Mouse (Mus musculus) c-Kit-positive CD71-positive TER-119-positive erythroid progenitor cells, embryonic 14.5 days (primary cell): ENCODE results near the gene Smc6.
A peak's percentile ranks its signal among the peaks of the same experiment; 100 is the strongest.

Source experiments
- DNase-seq: peaks from one replicate; pipeline ENCODE4 v3.0.0-alpha.2; 2013; ENCODE audit warnings: low spot score

The Smc6 gene

GRCm38 (mm10) chr12:11265382-11266281 lies at the start of gene Smc6, which contains the start of gene Gen1:
Gene Smc6, plus strand, starts transcription at chr12:11265886.
Gene Gen1, minus strand, starts transcription at chr12:11265801.
- DNase-seq: peak; percentile 92

- no peak for DNase-seq
Observed at GRCm38 (mm10) chr12:11216454-11216853, 49.2 kb upstream of the Smc6 start.

DNA sequence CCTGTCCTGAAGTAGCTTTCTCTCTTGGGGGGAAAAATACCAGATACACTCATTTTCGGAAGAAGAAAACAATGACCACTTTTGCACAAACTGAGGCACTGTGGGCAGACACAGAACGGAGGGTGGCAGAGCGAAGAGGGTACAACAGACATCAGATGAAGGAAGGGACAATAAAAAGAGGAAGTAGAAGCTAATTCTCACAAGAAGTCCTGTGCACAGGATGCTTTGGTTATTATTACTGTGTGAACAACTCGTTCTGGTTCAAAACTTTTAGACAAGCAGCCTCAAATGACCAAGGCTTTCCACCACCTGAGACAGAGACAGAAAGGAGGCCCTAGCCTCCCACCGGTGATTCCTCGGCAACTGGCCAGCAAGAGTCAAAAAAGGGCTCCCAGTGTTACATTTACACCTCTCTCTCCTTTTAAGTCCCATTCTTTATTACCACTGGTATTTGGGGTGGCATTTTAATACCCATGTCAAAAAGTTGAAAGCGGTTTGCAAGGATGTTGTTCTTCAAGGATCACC lies 47.9 kb upstream of the Smc6 start:
- DNase-seq: no peak

GRCm38 (mm10) chr12:11221524-11222330 lies 44.0 kb upstream of the Smc6 start:
- no peak for DNase-seq

- no peak for DNase-seq
Observed at GRCm38 (mm10) chr12:11222566-11222965, 43.1 kb upstream of the Smc6 start.

- no peak for DNase-seq
Observed at GRCm38 (mm10) chr12:11223090-11223489, 42.6 kb upstream of the Smc6 start.

- no peak for DNase-seq
Observed at GRCm38 (mm10) chr12:11224722-11225121, 41.0 kb upstream of the Smc6 start.

GRCm38 (mm10) chr12:11226123-11226522 lies 39.6 kb upstream of the Smc6 start:
- no peak for DNase-seq

GRCm38 (mm10) chr12:11226529-11227268 lies 39.0 kb upstream of the Smc6 start:
- no peak for DNase-seq

- no peak for DNase-seq
Observed at GRCm38 (mm10) chr12:11230267-11230666, 35.4 kb upstream of the Smc6 start.

- DNase-seq: no peak
Observed at GRCm38 (mm10) chr12:11235996-11236395, 29.7 kb upstream of the Smc6 start.

DNA sequence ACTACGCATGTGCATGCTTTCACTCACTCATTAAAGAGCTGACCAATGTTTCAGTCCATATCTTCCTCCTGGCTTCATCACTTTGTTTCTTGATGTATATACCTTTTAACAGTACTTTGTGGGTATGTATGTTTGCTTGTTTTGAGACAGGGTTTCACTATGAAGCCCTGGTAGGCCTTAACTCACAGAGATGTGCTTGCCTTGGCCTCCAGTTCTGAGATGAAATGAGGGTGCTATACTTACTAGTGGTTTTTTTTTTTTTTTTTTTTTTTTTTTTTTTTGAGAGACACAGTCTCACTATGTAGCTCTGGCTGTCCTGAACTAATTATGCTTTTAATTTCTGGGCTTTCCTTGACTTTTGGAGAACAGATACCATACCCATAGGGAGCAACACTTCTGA lies 18.2 kb upstream of the Smc6 start:
- DNase-seq: no peak

- no peak for DNase-seq
Observed at GRCm38 (mm10) chr12:11250322-11250721, 15.4 kb upstream of the Smc6 start.

DNA sequence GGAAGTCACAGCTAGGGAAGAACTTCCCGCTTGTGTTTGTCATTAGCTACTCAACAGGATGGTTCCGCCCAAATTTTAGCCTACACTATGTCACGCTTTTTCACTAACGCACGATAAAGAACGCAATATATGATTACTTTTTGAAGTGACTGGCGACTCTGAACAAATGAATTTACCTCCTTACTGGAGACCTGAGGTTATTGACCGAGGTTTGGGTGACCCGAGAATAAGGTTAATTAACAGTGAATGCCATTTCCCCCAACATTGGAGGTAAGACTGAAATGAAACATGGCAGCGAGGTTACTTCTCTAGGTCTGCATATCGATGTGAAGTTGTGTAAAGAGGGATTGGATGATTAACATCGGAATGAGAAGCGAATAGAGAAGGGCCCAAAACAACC lies 791 bp upstream of the Smc6 start:
- peak; percentile 40 for DNase-seq

- peak; percentile 33 for DNase-seq
Observed at GRCm38 (mm10) chr12:11266282-11266985, 748 bp downstream of the Smc6 start.

GRCm38 (mm10) chr12:11267030-11267429 lies 1.3 kb downstream of the Smc6 start:
- peak; percentile 15 for DNase-seq

GRCm38 (mm10) chr12:11272568-11272967 lies 6.9 kb downstream of the Smc6 start:
- DNase-seq: no peak

DNA sequence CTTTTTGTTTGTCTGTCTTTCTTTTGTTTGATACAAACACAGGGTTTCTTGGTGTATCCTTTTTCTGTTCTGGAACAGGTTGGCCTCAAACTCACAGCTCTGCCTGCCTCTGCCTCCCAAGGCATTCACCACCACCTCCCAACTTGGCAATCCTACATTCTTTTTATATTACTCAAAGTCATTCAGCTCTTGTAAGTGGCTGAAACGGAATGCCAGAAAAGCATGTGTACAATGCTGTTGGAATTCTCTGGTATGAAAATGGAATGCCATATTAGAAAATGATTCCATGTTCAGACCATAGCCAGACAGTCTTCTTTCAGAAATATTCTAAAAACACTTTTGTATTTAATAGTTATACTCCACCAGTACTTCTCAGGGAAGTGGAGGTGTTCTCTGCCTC lies 7.5 kb downstream of the Smc6 start:
- DNase-seq: no peak

- DNase-seq: no peak
Observed at GRCm38 (mm10) chr12:11276632-11277031, 10.9 kb downstream of the Smc6 start.

- no peak for DNase-seq
Observed at GRCm38 (mm10) chr12:11277207-11277606, 11.5 kb downstream of the Smc6 start.

DNA sequence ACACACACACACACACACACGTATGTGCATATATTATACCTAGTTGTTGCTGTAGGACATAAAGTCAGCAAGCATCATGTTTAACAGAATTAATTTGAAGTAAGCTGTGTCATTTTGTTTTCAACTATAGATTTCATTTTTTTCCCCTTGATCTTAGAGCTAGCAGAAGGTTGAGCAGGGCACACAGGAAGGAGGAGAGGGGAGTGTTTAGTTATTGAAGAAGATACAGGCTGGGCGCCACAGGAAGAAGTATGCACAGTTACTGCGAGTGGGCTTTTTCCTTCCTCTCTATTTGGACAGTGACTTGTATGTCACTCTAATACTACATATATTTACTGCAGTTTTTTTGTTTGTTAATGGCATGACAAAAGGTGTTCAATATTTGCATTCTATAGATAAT lies 14.2 kb downstream of the Smc6 start:
- no peak for DNase-seq
